Mouse (Mus musculus): Measurements from ENCODE around the gene Poc1b.

DNA sequence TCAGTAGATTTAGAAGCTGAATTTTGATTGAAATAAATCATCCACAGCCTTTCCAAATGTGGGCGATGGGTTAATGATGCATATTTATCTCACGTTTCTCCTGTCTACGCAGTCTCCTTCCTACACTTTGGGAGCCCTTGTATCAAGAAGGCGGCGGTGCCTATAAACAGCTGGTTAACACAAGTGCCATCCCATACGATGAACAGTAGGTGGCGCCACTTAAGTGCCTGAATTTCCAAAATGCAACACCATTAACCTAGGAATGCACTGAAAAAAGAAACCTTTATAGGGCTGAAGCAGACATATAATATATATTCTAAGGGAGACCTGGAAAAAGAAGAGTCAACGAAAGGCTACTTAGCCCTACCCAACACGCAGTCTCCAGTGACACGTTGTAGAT is 9.5 kb upstream of the Poc1b start:
- TF ChIP-seq CTCF (IDR thresholded peaks at IDR 0.05; ENCODE audit: control insufficient read depth, insufficient read depth, insufficient read length) (no peak), MYOG (IDR thresholded peaks at IDR 0.05; ENCODE audit: control insufficient read depth, extremely low read depth, insufficient read length) (no peak), USF1 (IDR thresholded peaks at IDR 0.05; ENCODE audit: low read depth) (no peak), CEBPB (IDR thresholded peaks at IDR 0.05; ENCODE audit: low read depth) (no peak), FOSL1 (IDR thresholded peaks at IDR 0.05; ENCODE audit: insufficient read depth, low read length, poor library complexity, severe bottlenecking) (no peak), MYOD1 (IDR thresholded peaks at IDR 0.05; ENCODE audit: control insufficient read depth, insufficient read length, low read depth) (no peak), MAX (IDR thresholded peaks at IDR 0.05) (no peak)

Measured in C2C12 (cell line).